Mouse (Mus musculus): ENCODE measurements around the gene Sapcd1. TPM values are rescaled to one million over a fixed set of nuclear protein-coding genes. Genes with fewer than 3 reads are reported as not detected.
"Not testable (repeated sequence)": the region's sequence is repeated elsewhere in the genome, so short reads cannot be mapped to it uniquely, and the experiment has no call there.

The Sapcd1 gene
- total and polyA plus RNA-seq, 3 experiments = 94.1 to 142 (median 105) TPM

- no peak overlapping the region for H3K27ac ChIP-seq (ENCODE audit: insufficient read depth, low read depth)
- in situ Hi-C loops (cut with MboI; ENCODE audit: low pct_ligation_motif_present, low pct_unique_long_range_greater_than_20kb, low sequenced_read_pairs) (no loop called here), dilution Hi-C loops (cut with MboI; ENCODE audit: extremely low pct_ligation_motif_present, extremely low pct_unique_long_range_greater_than_20kb, low sequenced_read_pairs) (no loop called here)
- DNase-seq (ENCODE audit: extremely low read depth) = no peak
- H3K79me2 ChIP-seq (replicated peaks; ENCODE audit: control insufficient read depth, extremely low read depth, insufficient read depth, poor library complexity, severe bottlenecking) = no peaks in the 10 kb centered on the region
- H3K9me3 ChIP-seq (replicated peaks; ENCODE audit: low read length) = no peaks in the 10 kb centered on the region
- H3K27me3 ChIP-seq (replicated peaks) = no peaks in the 10 kb centered on the region
- TF ChIP-seq RCOR1 (conservative IDR thresholded peaks at IDR 0.05; ENCODE audit: low read depth, low read length) (no peak), IRF4 (IDR thresholded peaks at IDR 0.05; ENCODE audit: low read depth, low read length) (no peak), USF1 (IDR thresholded peaks at IDR 0.05; ENCODE audit: low read depth, low read length) (no peak), HCFC1 (IDR thresholded peaks at IDR 0.05; ENCODE audit: low read depth, low read length) (no peak), NELFE (IDR thresholded peaks at IDR 0.05; ENCODE audit: low read depth, low read length) (no peak), USF2 (conservative IDR thresholded peaks at IDR 0.05; ENCODE audit: low read depth, low read length) (no peak), POLR2A (IDR thresholded peaks at IDR 0.05; ENCODE audit: low read depth, low read length) (no peak), ZNF384 (IDR thresholded peaks at IDR 0.05; ENCODE audit: low read depth, low read length) (no peak)
- peaks cover 0 to 3% of the 10 kb centered on the region in 2 experiments for H3K36me3 ChIP-seq (replicated peaks in 1 of 2; ENCODE audit: control insufficient read depth in 1 of 2, insufficient read depth in 1 of 2, low read length in 1 of 2)
- no peak overlapping the region for H3K4me3 ChIP-seq (replicated peaks in 1 of 3; ENCODE audit: low read depth in 2 of 3, low read length in 2 of 3, poor library complexity in 1 of 3)
- H3K4me1 ChIP-seq (ENCODE audit: control insufficient read depth in 1 of 2, insufficient read depth in 2 of 2) = peaks cover 5 to 29% of the 10 kb centered on the region in 2 experiments; a peak in 3 of 4 replicates
- no peak overlapping the region for H3K4me2 ChIP-seq (ENCODE audit: insufficient read depth, low read depth, poor library complexity, severe bottlenecking)
- H3K9ac ChIP-seq (ENCODE audit: insufficient read depth, low read depth) = no peak overlapping the region
Observed at GRCm38 (mm10) chr17:35039121-35039873, 11.5 kb upstream of the Sapcd1 start.

DNA sequence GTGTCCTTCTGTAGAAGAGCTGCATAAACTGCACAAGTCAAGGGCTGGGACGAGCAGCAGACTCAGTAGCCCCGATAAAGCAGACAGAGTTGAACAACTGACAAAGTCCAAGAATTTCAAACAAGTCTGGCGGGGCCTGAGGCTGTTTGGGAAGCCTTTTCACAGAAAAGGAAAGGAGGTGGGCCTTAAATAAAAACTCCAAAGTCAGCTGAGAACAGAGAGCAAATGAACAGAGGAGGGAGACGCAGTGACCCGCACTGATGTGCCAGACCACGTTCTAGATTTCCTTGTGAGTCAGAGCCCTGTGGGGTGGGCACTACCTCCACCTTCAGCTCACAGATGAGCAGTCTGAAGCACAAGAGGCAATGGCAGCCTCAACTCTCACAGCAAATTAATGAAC is 7.1 kb upstream of the Sapcd1 start:
- H3K27ac ChIP-seq (ENCODE audit: insufficient read depth, low read depth) = no peak overlapping the region
- no peak for DNase-seq (ENCODE audit: extremely low read depth)
- no peaks in the 10 kb centered on the region for H3K27me3 ChIP-seq (replicated peaks)
- H3K79me2 ChIP-seq (replicated peaks; ENCODE audit: control insufficient read depth, extremely low read depth, insufficient read depth, poor library complexity, severe bottlenecking) = no peaks in the 10 kb centered on the region
- dilution Hi-C loops (cut with MboI; ENCODE audit: extremely low pct_ligation_motif_present, extremely low pct_unique_long_range_greater_than_20kb, low sequenced_read_pairs) (no loop called here), in situ Hi-C loops (cut with MboI; ENCODE audit: low pct_ligation_motif_present, low pct_unique_long_range_greater_than_20kb, low sequenced_read_pairs) (no loop called here)
- H3K9me3 ChIP-seq (replicated peaks; ENCODE audit: low read length) = no peaks in the 10 kb centered on the region
- H3K4me2 ChIP-seq (ENCODE audit: insufficient read depth, low read depth, poor library complexity, severe bottlenecking) = no peak overlapping the region
- no peak overlapping the region for H3K9ac ChIP-seq (ENCODE audit: insufficient read depth, low read depth)
- H3K36me3 ChIP-seq (replicated peaks in 1 of 2; ENCODE audit: control insufficient read depth in 1 of 2, insufficient read depth in 1 of 2, low read length in 1 of 2) = peaks cover 0 to 20% of the 10 kb centered on the region in 2 experiments
- no peak for TF ChIP-seq BHLHE40 (IDR thresholded peaks at IDR 0.05; ENCODE audit: low read depth, low read length)
- no peak for TF ChIP-seq POLR2AphosphoS2 (IDR thresholded peaks at IDR 0.05; ENCODE audit: low read depth, low read length)
- TF ChIP-seq ZNF384 (IDR thresholded peaks at IDR 0.05; ENCODE audit: low read depth, low read length) = no peak
- no peak for TF ChIP-seq SIN3A (IDR thresholded peaks at IDR 0.05; ENCODE audit: low read length)
- H3K4me3 ChIP-seq (replicated peaks in 1 of 3; ENCODE audit: low read depth in 2 of 3, low read length in 2 of 3, poor library complexity in 1 of 3) = no peak overlapping the region
- H3K4me1 ChIP-seq (ENCODE audit: control insufficient read depth in 1 of 2, insufficient read depth in 2 of 2) = peaks cover 5 to 27% of the 10 kb centered on the region in 2 experiments; a peak in 3 of 4 replicates

- peaks cover 5 to 39% of the 10 kb centered on the region in 2 experiments; a peak in 3 of 4 replicates for H3K4me1 ChIP-seq (ENCODE audit: control insufficient read depth in 1 of 2, insufficient read depth in 2 of 2)
- H3K4me2 ChIP-seq (ENCODE audit: insufficient read depth, low read depth, poor library complexity, severe bottlenecking); dilution Hi-C loops (cut with MboI; ENCODE audit: extremely low pct_ligation_motif_present, extremely low pct_unique_long_range_greater_than_20kb, low sequenced_read_pairs); H3K79me2 ChIP-seq (replicated peaks; ENCODE audit: control insufficient read depth, extremely low read depth, insufficient read depth, poor library complexity, severe bottlenecking); in situ Hi-C loops (cut with MboI; ENCODE audit: low pct_ligation_motif_present, low pct_unique_long_range_greater_than_20kb, low sequenced_read_pairs); H3K27me3 ChIP-seq (replicated peaks); H3K9me3 ChIP-seq (replicated peaks; ENCODE audit: low read length); H3K4me3 ChIP-seq (replicated peaks in 1 of 3; ENCODE audit: low read depth in 2 of 3, low read length in 2 of 3, poor library complexity in 1 of 3); DNase-seq (ENCODE audit: extremely low read depth); H3K27ac ChIP-seq (ENCODE audit: insufficient read depth, low read depth); H3K9ac ChIP-seq (ENCODE audit: insufficient read depth, low read depth): not testable (repeated sequence)
- peaks cover 0 to 26% of the 10 kb centered on the region in 2 experiments for H3K36me3 ChIP-seq (replicated peaks in 1 of 2; ENCODE audit: control insufficient read depth in 1 of 2, insufficient read depth in 1 of 2, low read length in 1 of 2)
Observed at GRCm38 (mm10) chr17:35033703-35034102, 5.9 kb upstream of the Sapcd1 start.
